Mouse (Mus musculus): ENCODE measurements around the gene Usp30. TPM values are rescaled to one million over a fixed set of nuclear protein-coding genes. Genes with fewer than 3 reads are reported as not detected.

Usp30 gene
- total and polyA plus RNA-seq, 3 experiments = 12.8 to 21.1 TPM; not detected in 1

GRCm38 (mm10) chr5:114063958-114064357, 1.3 kb upstream of the Usp30 start:
- TF ChIP-seq MAZ (IDR thresholded peaks at IDR 0.05; ENCODE audit: low read depth, low read length) (no peak), KAT2A (conservative IDR thresholded peaks at IDR 0.05; ENCODE audit: low read depth, low read length) (no peak), TCF12 (IDR thresholded peaks at IDR 0.05; ENCODE audit: low read depth, low read length) (no peak), CHD2 (IDR thresholded peaks at IDR 0.05; ENCODE audit: low read length) (no peak), ZNF384 (IDR thresholded peaks at IDR 0.05; ENCODE audit: low read depth, low read length) (no peak), SMC3 (IDR thresholded peaks at IDR 0.05; ENCODE audit: low read depth, low read length) (no peak), E2F4 (IDR thresholded peaks at IDR 0.05; ENCODE audit: borderline replicate concordance, low read depth, low read length) (no peak), NRF1 (IDR thresholded peaks at IDR 0.05; ENCODE audit: insufficient read depth, low read depth, low read length, poor library complexity, severe bottlenecking) (no peak), TBP (IDR thresholded peaks at IDR 0.05; ENCODE audit: low read depth, low read length) (no peak), ZMIZ1 (IDR thresholded peaks at IDR 0.05; ENCODE audit: low read depth, low read length) (no peak), JUND (IDR thresholded peaks at IDR 0.05; ENCODE audit: low read depth, low read length) (no peak), TAL1 (IDR thresholded peaks at IDR 0.05; ENCODE audit: low read length) (no peak), MEF2A (IDR thresholded peaks at IDR 0.05; ENCODE audit: extremely low read depth, insufficient replicate concordance, low read depth, low read length, poor library complexity, severe bottlenecking) (no peak), MXI1 (IDR thresholded peaks at IDR 0.05; ENCODE audit: low read depth, low read length) (no peak), ZC3H11A (IDR thresholded peaks at IDR 0.05; ENCODE audit: low read depth, low read length) (no peak), NELFE (IDR thresholded peaks at IDR 0.05; ENCODE audit: low read depth, low read length) (no peak), USF2 (IDR thresholded peaks at IDR 0.05; ENCODE audit: borderline replicate concordance in 1 of 2, insufficient read depth in 1 of 2, low read depth in 1 of 2, low read length in 2 of 2) (no peak)
- Histone ChIP-seq H3K27ac (ENCODE audit: control insufficient read depth, low read depth, low read length) (no peak overlapping the region), H3K4me3 (ENCODE audit: control insufficient read depth in 1 of 2, insufficient read depth in 1 of 2, low read depth in 2 of 2, low read length in 2 of 2) (no peak overlapping the region), H3K4me1 (ENCODE audit: control insufficient read depth in 1 of 2, insufficient read depth in 2 of 2, low read length in 2 of 2) (no peaks in the 10 kb centered on the region), H3K27me3 (ENCODE audit: control insufficient read depth in 1 of 2, insufficient read depth in 2 of 2, low read length in 2 of 2) (no peaks in the 10 kb centered on the region), H3K36me3 (ENCODE audit: control insufficient read depth in 1 of 2, insufficient read depth in 2 of 2, low read length in 2 of 2) (no peaks in the 10 kb centered on the region), H3K9me3 (replicated peaks; ENCODE audit: insufficient read depth, low read length) (no peaks in the 10 kb centered on the region), H3K9ac (ENCODE audit: control insufficient read depth, low read depth, low read length, poor library complexity, severe bottlenecking) (no peak overlapping the region), H3K79me2 (ENCODE audit: control insufficient read depth, insufficient read depth, low read length, poor library complexity) (no peaks in the 10 kb centered on the region)
- DNase-seq (ENCODE audit: low read depth, low spot score) = no peak

DNA sequence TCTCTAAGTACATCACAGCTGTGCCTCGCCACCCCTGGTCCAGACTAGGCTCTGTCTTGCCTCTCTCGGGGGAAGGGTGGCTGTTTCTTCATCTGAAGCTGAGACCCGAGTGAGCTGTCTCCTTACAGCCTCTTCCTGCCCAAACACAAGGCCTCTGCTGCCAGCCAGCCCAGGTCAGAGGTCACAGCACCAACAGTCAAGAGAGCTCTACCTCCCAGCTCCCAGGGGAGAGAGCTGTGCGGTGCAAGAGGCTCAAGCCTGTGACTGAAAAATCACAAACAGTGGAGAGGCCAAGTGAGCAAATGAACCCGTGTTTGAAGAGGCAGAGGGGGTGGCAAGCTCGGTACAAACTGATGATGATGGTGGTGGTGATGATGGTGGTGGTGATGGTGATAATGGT, 1.3 kb downstream of the Usp30 start:
- H3K4me1 ChIP-seq (ENCODE audit: control insufficient read depth in 1 of 2, insufficient read depth in 2 of 2, low read length in 2 of 2) = no peaks in the 10 kb centered on the region
- H3K9ac ChIP-seq (ENCODE audit: control insufficient read depth, low read depth, low read length, poor library complexity, severe bottlenecking) = no peak overlapping the region
- TF ChIP-seq ELF1 (IDR thresholded peaks at IDR 0.05; ENCODE audit: low read depth, low read length) (no peak), GATA1 (IDR thresholded peaks at IDR 0.05; ENCODE audit: low read depth, low read length) (no peak), NELFE (IDR thresholded peaks at IDR 0.05; ENCODE audit: low read depth, low read length) (no peak), SMC3 (IDR thresholded peaks at IDR 0.05; ENCODE audit: low read depth, low read length) (no peak), ZMIZ1 (IDR thresholded peaks at IDR 0.05; ENCODE audit: low read depth, low read length) (no peak), RCOR1 (IDR thresholded peaks at IDR 0.05; ENCODE audit: low read depth, low read length) (no peak), MYB (IDR thresholded peaks at IDR 0.05; ENCODE audit: low read depth, low read length) (no peak), BHLHE40 (IDR thresholded peaks at IDR 0.05; ENCODE audit: borderline replicate concordance, low read depth, low read length) (no peak), MXI1 (IDR thresholded peaks at IDR 0.05; ENCODE audit: low read depth, low read length) (no peak)

More for the DNA sequence above, 1.3 kb downstream of the Usp30 start:
- no peak for DNase-seq (ENCODE audit: low read depth, low spot score)
- no peaks in the 10 kb centered on the region for H3K36me3 ChIP-seq (ENCODE audit: control insufficient read depth in 1 of 2, insufficient read depth in 2 of 2, low read length in 2 of 2)
- H3K4me3 ChIP-seq (ENCODE audit: control insufficient read depth in 1 of 2, insufficient read depth in 1 of 2, low read depth in 2 of 2, low read length in 2 of 2) = no peak overlapping the region
- no peaks in the 10 kb centered on the region for H3K27me3 ChIP-seq (ENCODE audit: control insufficient read depth in 1 of 2, insufficient read depth in 2 of 2, low read length in 2 of 2)
- H3K79me2 ChIP-seq (ENCODE audit: control insufficient read depth, insufficient read depth, low read length, poor library complexity) = no peaks in the 10 kb centered on the region
- H3K9me3 ChIP-seq (replicated peaks; ENCODE audit: insufficient read depth, low read length) = no peaks in the 10 kb centered on the region
- H3K27ac ChIP-seq (ENCODE audit: control insufficient read depth, low read depth, low read length) = no peak overlapping the region

Measured in MEL (cell line).